ENCODE assay signal across 7 mouse cellular contexts in genomic region chr5:100501267-100501666, GRCm38 (mm10). TPM values are rescaled to one million over a fixed set of nuclear protein-coding genes. Genes with fewer than 3 reads are reported as not detected.
DNase-seq lines count a peak whose midpoint lies in the region; ATAC-seq lines count a peak whose summit lies in the region.

No protein-coding gene starts in this region.

- no peaks in the 10 kb centered on the region for H3K9me3 ChIP-seq in neural tube, embryonic 12.5 days
- no peaks in the 10 kb centered on the region for H3K9me3 ChIP-seq in forebrain, embryonic 12.5 days
- no peaks in the 10 kb centered on the region for H3K9me3 ChIP-seq in liver, embryonic 13.5 days (replicated peaks)

- no peak overlapping the region for H3K9ac ChIP-seq in neural tube, embryonic 12.5 days
- H3K9ac ChIP-seq in forebrain, embryonic 12.5 days, result no peak overlapping the region
- H3K9ac ChIP-seq in liver, embryonic 13.5 days, result peak overlapping the region; percentile 96; the same call in 1 of the 2 replicates

- ATAC-seq in neural tube, embryonic 12.5 days (ENCODE audit: low FRiP score, low read depth), result no peak
- 0 out of 2 replicates have a peak, but pooled peaks have one; percentile 9 for ATAC-seq in forebrain, embryonic 12.5 days (ENCODE audit: low FRiP score)
- no peak for ATAC-seq in liver, embryonic 13.5 days (ENCODE audit: low read depth)
- no peak for ATAC-seq in erythroid progenitor cell, adult 5-6 weeks (replicated peaks; ENCODE audit: low FRiP score, poor library complexity, severe bottlenecking)

- no peaks in the 10 kb centered on the region for H3K36me3 ChIP-seq in neural tube, embryonic 12.5 days
- H3K36me3 ChIP-seq in forebrain, embryonic 12.5 days (replicated peaks), result no peaks in the 10 kb centered on the region
- H3K36me3 ChIP-seq in liver, embryonic 13.5 days, result no peaks in the 10 kb centered on the region

- no peak for DNase-seq in neural tube, embryonic 10.5 days (ENCODE audit: extremely low spot score, low spot score)
- DNase-seq in liver, embryonic 13.5 days, result no peak
- DNase-seq in natural killer cell, adult 2 months (ENCODE audit: low spot score in 2 of 2), result no peak
- DNase-seq in adrenal gland, postnatal 4 days (ENCODE audit: low spot score in 2 of 2), result no peak

- 88% methylated on average over 4 of the region's 4 CpGs for WGBS in neural tube, embryonic 12.5 days
- WGBS in forebrain, embryonic 12.5 days, result 86% methylated on average over 4 of the region's 4 CpGs
- WGBS in liver, embryonic 13.5 days (ENCODE audit: insufficient replicate concordance), result 39% methylated on average over 4 of the region's 4 CpGs

- peak overlapping the region; percentile 83 for H3K4me2 ChIP-seq in neural tube, embryonic 12.5 days (replicated peaks)
- H3K4me2 ChIP-seq in forebrain, embryonic 12.5 days, result peak overlapping the region; percentile 54; the same call in 1 of the 2 replicates
- peak overlapping the region; percentile 65 for H3K4me2 ChIP-seq in liver, embryonic 13.5 days

- no peak overlapping the region for H3K27ac ChIP-seq in neural tube, embryonic 12.5 days
- no peak overlapping the region for H3K27ac ChIP-seq in forebrain, embryonic 12.5 days
- H3K27ac ChIP-seq in liver, embryonic 13.5 days, result peak overlapping the region; percentile 31; the same call in 1 of the 2 replicates

- no peaks in the 10 kb centered on the region for H3K27me3 ChIP-seq in neural tube, embryonic 12.5 days (replicated peaks)
- no peaks in the 10 kb centered on the region for H3K27me3 ChIP-seq in forebrain, embryonic 12.5 days
- H3K27me3 ChIP-seq in liver, embryonic 13.5 days, result no peaks in the 10 kb centered on the region; the same call in 1 of the 2 replicates

- H3K4me1 ChIP-seq in neural tube, embryonic 12.5 days, result peaks cover 18% of the 10 kb centered on the region
- peaks cover 21% of the 10 kb centered on the region for H3K4me1 ChIP-seq in forebrain, embryonic 12.5 days
- peaks cover 35% of the 10 kb centered on the region for H3K4me1 ChIP-seq in liver, embryonic 13.5 days (replicated peaks)

- H3K4me3 ChIP-seq in neural tube, embryonic 12.5 days, result no peak overlapping the region
- no peak overlapping the region for H3K4me3 ChIP-seq in forebrain, embryonic 12.5 days (replicated peaks)
- peak overlapping the region; percentile 94 for H3K4me3 ChIP-seq in liver, embryonic 13.5 days (replicated peaks)

RNA-seq across cellular contexts. Expression of gene Lin54, which starts 0.8 kb away (rescaled TPM):
- 11.9 and 14.8 TPM in 2 replicates for polyA plus RNA-seq in neural tube, embryonic 12.5 days (2016; fragmentation: Nextera tagmentation; extraction: Ambion mirVana)
- polyA plus RNA-seq in forebrain, embryonic 12.5 days (2016; fragmentation: Nextera tagmentation; extraction: Ambion mirVana), result 17.6 and 18.3 TPM in 2 replicates
- polyA plus RNA-seq in liver, embryonic 13.5 days (2015; fragmentation: Nextera tagmentation; extraction: Ambion mirVana), result 9.3 and 12.1 TPM in 2 replicates
- total RNA-seq in adrenal gland, postnatal 4 days (2021), result 10 to 100 TPM; 15.7 to 19.2 TPM
- 68.8 and 122 TPM in 2 replicates for total RNA-seq in erythroid progenitor cell, adult 5-6 weeks (2015; ENCODE audit: low replicate concordance)
- 66.7 and 88.1 TPM in 2 replicates for total RNA-seq in erythroid progenitor cell, adult 5-6 weeks (2017; ENCODE audit: low replicate concordance)

RNA-seq across cellular contexts. Expression of gene Cops4, which starts 16.8 kb away (rescaled TPM):
- polyA plus RNA-seq in neural tube, embryonic 12.5 days (2016; fragmentation: Nextera tagmentation; extraction: Ambion mirVana), result 184 and 197 TPM in 2 replicates
- polyA plus RNA-seq in forebrain, embryonic 12.5 days (2016; fragmentation: Nextera tagmentation; extraction: Ambion mirVana), result 198 and 200 TPM in 2 replicates
- polyA plus RNA-seq in liver, embryonic 13.5 days (2015; fragmentation: Nextera tagmentation; extraction: Ambion mirVana), result 96.0 and 110 TPM in 2 replicates
- total RNA-seq in adrenal gland, postnatal 4 days (2021), result 10 to 100 TPM; 78.6 to 80.2 TPM
- 17.2 and 29.6 TPM in 2 replicates for total RNA-seq in erythroid progenitor cell, adult 5-6 weeks (2015; ENCODE audit: low replicate concordance)
- total RNA-seq in erythroid progenitor cell, adult 5-6 weeks (2017; ENCODE audit: low replicate concordance), result 28.4 and 53.8 TPM in 2 replicates
